Mouse (Mus musculus) liver, adult 2 months (tissue): Measurements from ENCODE around the gene Cdca8.

Source experiments
- CTCF ChIP-seq: fragments of 200-500 bp; IDR thresholded peaks from 2 replicates; pipeline ENCODE4 v1.5.1; 2011; ENCODE audit warnings: low read depth, low read length, control low read depth
- POLR2A ChIP-seq: fragments of 200-500 bp; IDR thresholded peaks from 2 replicates; pipeline ENCODE4 v1.6.1; 2011; ENCODE audit warnings: low read length, control low read depth; ENCODE audit not compliant: insufficient read depth; ENCODE audit errors: extremely low read depth

GRCm38 (mm10) chr4:124898428-124898827 lies 40.7 kb downstream of the Cdca8 start:
- no peak for TF ChIP-seq CTCF
- no peak for TF ChIP-seq POLR2A
